Mouse (Mus musculus) cortical plate, adult 2 months (tissue): Measurements from ENCODE around the gene Natd1. TPM values are rescaled to one million over a fixed set of nuclear protein-coding genes. Genes with fewer than 3 reads are reported as not detected.

Source experiments
- H3K27ac ChIP-seq: fragments of 200-500 bp; 2 replicates; pipeline ENCODE4 v1.5.1; 2012; ENCODE audit warnings: low read length, control low read depth, inconsistent platforms; ENCODE audit not compliant: insufficient read depth
- H3K4me1 ChIP-seq: fragments of 200-500 bp; 2 replicates; pipeline ENCODE4 v1.6.1; 2011; ENCODE audit warnings: low read length; ENCODE audit not compliant: control insufficient read depth, insufficient read depth
- H3K4me3 ChIP-seq: fragments of 200-500 bp; 2 replicates; pipeline ENCODE4 v1.5.1; 2011; ENCODE audit warnings: mild to moderate bottlenecking, low read length, control low read depth; ENCODE audit not compliant: insufficient read depth
- CTCF ChIP-seq: fragments of 200-500 bp; IDR thresholded peaks from 2 replicates; pipeline ENCODE4 v1.5.1; 2011; ENCODE audit warnings: mild to moderate bottlenecking, control low read depth, low read length; ENCODE audit not compliant: insufficient read depth; ENCODE audit errors: extremely low read depth
- POLR2A ChIP-seq: fragments of 200-500 bp; IDR thresholded peaks from 2 replicates; pipeline ENCODE4 v1.6.1; 2011; ENCODE audit warnings: mild to moderate bottlenecking, low read length, control low read depth; ENCODE audit not compliant: insufficient read depth; ENCODE audit errors: extremely low read depth
- polyA plus RNA-seq: library from polyadenylated mRNA; depleted of rRNA; stranded (reverse); fragments of >200 nt; gene quantifications from 2 replicates; pipeline ENCODE4 v1.2.3, GENCODE M21; 2012

The Natd1 gene
- polyA plus RNA-seq, 1 experiment: 12.4 TPM

GRCm38 (mm10) chr11:60933178-60933930, 18.8 kb upstream of the Natd1 start:
- no peak overlapping the region for H3K27ac ChIP-seq
- peaks cover 16% of the 10 kb centered on the region for H3K4me1 ChIP-seq
- peak overlapping the region; percentile 44; the same call in 1 of the 2 replicates for H3K4me3 ChIP-seq
- TF ChIP-seq CTCF: no peak
- TF ChIP-seq POLR2A: no peak

- Histone ChIP-seq H3K27ac (no peak overlapping the region), H3K4me3 (peak overlapping the region; percentile 44), H3K4me1 (peaks cover 16% of the 10 kb centered on the region)
- TF ChIP-seq POLR2A (no peak), CTCF (no peak)
Observed at GRCm38 (mm10) chr11:60932503-60933020, 18.0 kb upstream of the Natd1 start.

GRCm38 (mm10) chr11:60931869-60932481, 17.4 kb upstream of the Natd1 start, which contains the start of gene Map2k3:
TSS of gene Map2k3 (plus strand) at chr11:60932033.
- peak; percentile 72; the same call in 1 of the 2 replicates for TF ChIP-seq POLR2A
- no peak for TF ChIP-seq CTCF
- H3K4me3 ChIP-seq: peak within 1 kb of the TSS; percentile 44
- peaks cover 16% of the 10 kb centered on the region for H3K4me1 ChIP-seq
- 0 out of 2 replicates have a peak within 1 kb of the TSS, but pooled peaks have one; percentile 31 for H3K27ac ChIP-seq

- TF ChIP-seq CTCF (no peak), POLR2A (no peak)
- H3K4me1 ChIP-seq: peaks cover 16% of the 10 kb centered on the region
- H3K27ac ChIP-seq: no peak overlapping the region
- H3K4me3 ChIP-seq: peak overlapping the region; percentile 44
Observed at GRCm38 (mm10) chr11:60931282-60931868, 16.8 kb upstream of the Natd1 start.

GRCm38 (mm10) chr11:60930724-60931281, 16.3 kb upstream of the Natd1 start:
- no peak for TF ChIP-seq CTCF
- TF ChIP-seq POLR2A: no peak
- H3K27ac ChIP-seq: no peak overlapping the region
- H3K4me1 ChIP-seq: peaks cover 13% of the 10 kb centered on the region
- peak overlapping the region; percentile 44; the same call in 1 of the 2 replicates for H3K4me3 ChIP-seq

GRCm38 (mm10) chr11:60927264-60927663, 12.7 kb upstream of the Natd1 start:
- H3K27ac ChIP-seq: no peak overlapping the region
- TF ChIP-seq POLR2A: no peak
- TF ChIP-seq CTCF: peak; percentile 96

GRCm38 (mm10) chr11:60924981-60925380, 10.4 kb upstream of the Natd1 start:
- TF ChIP-seq POLR2A (no peak), CTCF (no peak)
- Histone ChIP-seq H3K27ac (no peak overlapping the region), H3K4me1 (no peaks in the 10 kb centered on the region), H3K4me3 (no peak overlapping the region)

More at GRCm38 (mm10) chr11:60927264-60927663, 12.7 kb upstream of the Natd1 start:
- H3K4me1 ChIP-seq: no peaks in the 10 kb centered on the region
- no peak overlapping the region for H3K4me3 ChIP-seq

- no peak for TF ChIP-seq POLR2A
- no peak for TF ChIP-seq CTCF
- Histone ChIP-seq H3K4me3 (no peak overlapping the region), H3K4me1 (no peaks in the 10 kb centered on the region), H3K27ac (no peak overlapping the region)
Observed at GRCm38 (mm10) chr11:60924498-60924897, 9.9 kb upstream of the Natd1 start.

- Histone ChIP-seq H3K4me3 (no peak overlapping the region), H3K4me1 (no peaks in the 10 kb centered on the region), H3K27ac (no peak overlapping the region)
- TF ChIP-seq CTCF: no peak
- no peak for TF ChIP-seq POLR2A
Observed at GRCm38 (mm10) chr11:60922964-60923363, 8.4 kb upstream of the Natd1 start.

GRCm38 (mm10) chr11:60922195-60922594, 7.6 kb upstream of the Natd1 start:
- TF ChIP-seq CTCF (no peak), POLR2A (no peak)
- H3K4me1 ChIP-seq: no peaks in the 10 kb centered on the region
- no peak overlapping the region for H3K4me3 ChIP-seq
- no peak overlapping the region for H3K27ac ChIP-seq
